Mouse (Mus musculus) lung, embryonic 16.5 days (tissue): ENCODE measurements around the gene Ccdc121. TPM values are rescaled to one million over a fixed set of nuclear protein-coding genes. Genes with fewer than 3 reads are reported as not detected.

Experiments
- polyA plus RNA-seq: library from polyadenylated mRNA; unstranded; fragments of >200 nt; fragmentation: Nextera tagmentation; extraction: Ambion mirVana; gene quantifications from 2 replicates; pipeline ENCODE4 v1.2.1, GENCODE M21; 2015

Ccdc121 gene
- polyA plus RNA-seq, 1 experiment from 2014 or later: 0.58 TPM

Other genes starting within 250 kb of the Ccdc121 start
- gene Cnih3, start 158.8 kb downstream of the Ccdc121 start, polyA plus RNA-seq: 0.08 TPM in 1 of 2 replicates, not detected in the other
- 0.94 and 1.7 TPM in 2 replicates for gene Dnah14, start 65.1 kb upstream of the Ccdc121 start, polyA plus RNA-seq